Comparison of ENCODE assay signal across 8 mouse cellular contexts in the genomic region with DNA sequence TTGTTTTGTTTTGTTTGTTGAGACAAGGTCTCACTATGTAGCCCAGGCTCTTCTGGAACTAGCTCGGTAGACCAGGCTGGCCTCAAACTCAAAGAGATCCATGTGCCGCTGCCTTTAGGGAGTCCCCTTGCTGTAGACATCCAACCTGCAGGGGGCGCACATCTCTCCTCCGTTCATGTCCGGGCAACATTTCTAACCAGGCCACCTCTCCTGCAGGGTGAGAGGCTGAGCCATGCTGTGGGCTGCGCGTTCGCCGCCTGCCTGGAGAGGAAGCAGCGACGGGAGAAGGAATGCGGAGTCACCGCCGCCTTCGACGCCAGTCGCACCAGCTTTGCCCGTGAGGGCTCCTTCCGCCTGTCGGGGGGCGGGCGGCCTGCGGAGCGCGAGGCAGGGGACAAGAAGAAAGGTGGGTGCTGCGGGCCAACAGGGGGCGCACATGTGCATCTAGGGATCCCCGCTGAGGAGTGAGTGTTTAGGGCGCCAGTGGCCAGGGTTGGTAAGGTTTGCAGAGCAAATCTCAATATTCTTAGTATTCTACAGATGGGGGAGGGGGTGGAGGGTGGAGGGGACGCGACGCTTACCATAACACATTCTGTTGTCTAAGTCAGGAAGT. TPM values are rescaled to one million over a fixed set of nuclear protein-coding genes. Genes with fewer than 3 reads are reported as not detected.
DNase-seq lines count a peak whose midpoint lies in the region; ATAC-seq lines count a peak whose summit lies in the region.

No protein-coding gene starts in this region.

- peaks cover 90% of the 10 kb centered on the region for H3K36me3 ChIP-seq in midbrain, embryonic 12.5 days
- H3K36me3 ChIP-seq in midbrain, embryonic 13.5 days, result peaks cover 92% of the 10 kb centered on the region
- H3K36me3 ChIP-seq in heart, embryonic 13.5 days, result peaks cover 88% of the 10 kb centered on the region
- no peaks in the 10 kb centered on the region for H3K36me3 ChIP-seq in liver, embryonic 16.5 days (ENCODE audit: control insufficient read depth, insufficient read depth)

- no peaks in the 10 kb centered on the region for H3K9me3 ChIP-seq in midbrain, embryonic 12.5 days
- no peaks in the 10 kb centered on the region for H3K9me3 ChIP-seq in midbrain, embryonic 13.5 days
- H3K9me3 ChIP-seq in heart, embryonic 13.5 days, result no peaks in the 10 kb centered on the region
- H3K9me3 ChIP-seq in liver, embryonic 16.5 days (replicated peaks; ENCODE audit: control insufficient read depth, low read length), result 0 out of 2 replicates have a peak, but pooled peaks cover 2% of the 10 kb centered on the region

- no peak for ATAC-seq in midbrain, embryonic 12.5 days (ENCODE audit: low FRiP score, low read depth)
- ATAC-seq in midbrain, embryonic 13.5 days, result no peak
- no peak for ATAC-seq in heart, embryonic 13.5 days (ENCODE audit: extremely low read depth, insufficient number of reproducible peaks, low FRiP score, low TSS enrichment)
- peak; percentile 50; the same call in 1 of the 2 replicates for ATAC-seq in liver, embryonic 16.5 days (ENCODE audit: low read depth)

- no peak overlapping the region for H3K9ac ChIP-seq in midbrain, embryonic 12.5 days (replicated peaks)
- no peak overlapping the region for H3K9ac ChIP-seq in midbrain, embryonic 13.5 days (replicated peaks)
- H3K9ac ChIP-seq in heart, embryonic 13.5 days, result 0 out of 2 replicates have a peak overlapping the region, but pooled peaks have one; percentile 61
- H3K9ac ChIP-seq in liver, embryonic 16.5 days (ENCODE audit: low read depth, low read length), result no peak overlapping the region

- peak; percentile 28 for DNase-seq in adrenal gland, adult 2 months
- DNase-seq in adrenal gland, adult 8-10 months, result no peak
- peak; percentile 75 for DNase-seq in testis, postnatal 14 days (ENCODE audit: low spot score)
- no peak for DNase-seq in layer of hippocampus, postnatal 36 days

- H3K4me3 ChIP-seq in midbrain, embryonic 12.5 days, result 0 out of 2 replicates have a peak overlapping the region, but pooled peaks have one; percentile 2
- H3K4me3 ChIP-seq in midbrain, embryonic 13.5 days (replicated peaks), result no peak overlapping the region
- H3K4me3 ChIP-seq in heart, embryonic 13.5 days, result peak overlapping the region; percentile 30
- peak overlapping the region; percentile 10; the same call in 1 of the 2 replicates for H3K4me3 ChIP-seq in liver, embryonic 16.5 days (ENCODE audit: low read depth, low read length)

- WGBS in midbrain, embryonic 12.5 days, result 58% methylated on average over 32 of the region's 32 CpGs
- 59% methylated on average over 32 of the region's 32 CpGs for WGBS in midbrain, embryonic 13.5 days
- WGBS in heart, embryonic 13.5 days, result 35% methylated on average over 31 of the region's 32 CpGs
- WGBS in liver, embryonic 16.5 days (ENCODE audit: insufficient replicate concordance), result 54% methylated on average over 32 of the region's 32 CpGs

- 0 out of 2 replicates have a peak, but pooled peaks cover 2% of the 10 kb centered on the region for H3K4me1 ChIP-seq in midbrain, embryonic 12.5 days
- no peaks in the 10 kb centered on the region for H3K4me1 ChIP-seq in midbrain, embryonic 13.5 days (replicated peaks)
- no peaks in the 10 kb centered on the region for H3K4me1 ChIP-seq in heart, embryonic 13.5 days
- no peaks in the 10 kb centered on the region for H3K4me1 ChIP-seq in liver, embryonic 16.5 days (ENCODE audit: control insufficient read depth, low read depth, low read length)

- no peak overlapping the region for H3K27ac ChIP-seq in midbrain, embryonic 12.5 days (replicated peaks)
- no peak overlapping the region for H3K27ac ChIP-seq in midbrain, embryonic 13.5 days
- no peak overlapping the region for H3K27ac ChIP-seq in heart, embryonic 13.5 days (replicated peaks)
- no peak overlapping the region for H3K27ac ChIP-seq in liver, embryonic 16.5 days (ENCODE audit: low read length)

- no peak overlapping the region for H3K4me2 ChIP-seq in midbrain, embryonic 12.5 days (replicated peaks)
- H3K4me2 ChIP-seq in midbrain, embryonic 13.5 days (replicated peaks), result no peak overlapping the region
- H3K4me2 ChIP-seq in heart, embryonic 13.5 days, result peak overlapping the region; percentile 57
- H3K4me2 ChIP-seq in liver, embryonic 16.5 days (ENCODE audit: low read depth, low read length), result peak overlapping the region; percentile 22

- H3K27me3 ChIP-seq in midbrain, embryonic 12.5 days, result no peaks in the 10 kb centered on the region
- no peaks in the 10 kb centered on the region for H3K27me3 ChIP-seq in midbrain, embryonic 13.5 days
- H3K27me3 ChIP-seq in heart, embryonic 13.5 days (replicated peaks), result no peaks in the 10 kb centered on the region
- no peaks in the 10 kb centered on the region for H3K27me3 ChIP-seq in liver, embryonic 16.5 days (ENCODE audit: control insufficient read depth, insufficient read depth, low read depth, low read length)

RNA-seq across cellular contexts. Expression of gene Numbl, which starts 15.6 kb away (rescaled TPM):
- total RNA-seq in adrenal gland, adult 2 months (2021), result 10 to 100 TPM in 1 of 2 experiments, 1 to 10 TPM in 1; 5.2 to 13.3 TPM
- 37.2 and 48.0 TPM in 2 replicates for polyA plus RNA-seq in adrenal gland, adult 2 months (2012; rRNA removed)
- 10 to 100 TPM in 3 of 4 experiments, 1 to 10 TPM in 1; 8.9 to 16.2 (median 14.1) TPM for total RNA-seq in adrenal gland, adult 8-10 months (2022)
- polyA plus RNA-seq in midbrain, embryonic 12.5 days (2016; fragmentation: Nextera tagmentation; extraction: Ambion mirVana), result 59.8 and 61.2 TPM in 2 replicates
- polyA plus RNA-seq in midbrain, embryonic 13.5 days (2015; fragmentation: Nextera tagmentation; extraction: Ambion mirVana), result 39.4 and 51.6 TPM in 2 replicates
- polyA plus RNA-seq in heart, embryonic 13.5 days (2015; fragmentation: Nextera tagmentation; extraction: Ambion mirVana), result 8.3 and 8.8 TPM in 2 replicates
- 1.2 and 1.9 TPM in 2 replicates for polyA plus RNA-seq in liver, embryonic 16.5 days (2015; fragmentation: Nextera tagmentation; extraction: Ambion mirVana)
- 100 to 1,000 TPM; 137 to 144 TPM for total RNA-seq in layer of hippocampus, postnatal 36 days (2021)

RNA-seq across cellular contexts. Expression of gene Coq8b, which starts 41.0 kb away (rescaled TPM):
- total RNA-seq in adrenal gland, adult 2 months (2021), result 10 to 100 TPM; 49.7 to 64.4 TPM
- 175 and 219 TPM in 2 replicates for polyA plus RNA-seq in adrenal gland, adult 2 months (2012; rRNA removed)
- 10 to 100 TPM; 42.5 to 85.7 (median 61.0) TPM for total RNA-seq in adrenal gland, adult 8-10 months (2022)
- polyA plus RNA-seq in midbrain, embryonic 12.5 days (2016; fragmentation: Nextera tagmentation; extraction: Ambion mirVana), result 22.1 and 22.9 TPM in 2 replicates
- 25.3 and 25.5 TPM in 2 replicates for polyA plus RNA-seq in midbrain, embryonic 13.5 days (2015; fragmentation: Nextera tagmentation; extraction: Ambion mirVana)
- polyA plus RNA-seq in heart, embryonic 13.5 days (2015; fragmentation: Nextera tagmentation; extraction: Ambion mirVana), result 10.2 and 12.0 TPM in 2 replicates
- 26.6 and 32.3 TPM in 2 replicates for polyA plus RNA-seq in liver, embryonic 16.5 days (2015; fragmentation: Nextera tagmentation; extraction: Ambion mirVana)
- total RNA-seq in layer of hippocampus, postnatal 36 days (2021), result 10 to 100 TPM; 33.9 to 36.2 TPM

RNA-seq across cellular contexts. Expression of gene Itpkc, which starts 45.4 kb away (rescaled TPM):
- 10 to 100 TPM; 12.7 to 15.5 TPM for total RNA-seq in adrenal gland, adult 2 months (2021)
- polyA plus RNA-seq in adrenal gland, adult 2 months (2012; rRNA removed), result 10.1 and 10.6 TPM in 2 replicates
- total RNA-seq in adrenal gland, adult 8-10 months (2022), result 10 to 100 TPM; 15.5 to 17.2 (median 16.2) TPM
- 8.7 and 10.2 TPM in 2 replicates for polyA plus RNA-seq in midbrain, embryonic 12.5 days (2016; fragmentation: Nextera tagmentation; extraction: Ambion mirVana)
- 6.7 and 7.6 TPM in 2 replicates for polyA plus RNA-seq in midbrain, embryonic 13.5 days (2015; fragmentation: Nextera tagmentation; extraction: Ambion mirVana)
- 2.3 and 3.3 TPM in 2 replicates for polyA plus RNA-seq in heart, embryonic 13.5 days (2015; fragmentation: Nextera tagmentation; extraction: Ambion mirVana)
- 1.6 and 2.0 TPM in 2 replicates for polyA plus RNA-seq in liver, embryonic 16.5 days (2015; fragmentation: Nextera tagmentation; extraction: Ambion mirVana)
- 10 to 100 TPM in 1 of 2 experiments, 1 to 10 TPM in 1; 9.3 to 10.1 TPM for total RNA-seq in layer of hippocampus, postnatal 36 days (2021)

Comparison
In these comparisons a context has a peak if more than half of its experiments do, and no peak if none do; other contexts are left out.
1. DNase-seq: peak in adrenal gland, adult 2 months (single experiment) and testis, postnatal 14 days (single experiment); none in adrenal gland, adult 8-10 months (single experiment) and layer of hippocampus, postnatal 36 days (0 of 2).
2. H3K4me2 ChIP-seq: peak in heart, embryonic 13.5 days (single experiment) and liver, embryonic 16.5 days (single experiment); none in midbrain, embryonic 12.5 days (single experiment) and midbrain, embryonic 13.5 days (single experiment).